Mouse (Mus musculus) kidney, postnatal 14 days (tissue): ENCODE results near the gene Nsrp1.
"Not testable (repeated sequence)": the region's sequence is repeated elsewhere in the genome, so short reads cannot be mapped to it uniquely, and the experiment has no call there.

Experiments used
- DNase-seq: peaks from one replicate; pipeline ENCODE4 v3.0.0; 2022; ENCODE audit warnings: mixed read lengths

Nsrp1 gene

GRCm38 (mm10) chr11:77078273-77079134, at the start of gene Nsrp1:
Gene Nsrp1 (minus strand): TSS chr11:77078435.
- DNase-seq = peak; percentile 95

DNA sequence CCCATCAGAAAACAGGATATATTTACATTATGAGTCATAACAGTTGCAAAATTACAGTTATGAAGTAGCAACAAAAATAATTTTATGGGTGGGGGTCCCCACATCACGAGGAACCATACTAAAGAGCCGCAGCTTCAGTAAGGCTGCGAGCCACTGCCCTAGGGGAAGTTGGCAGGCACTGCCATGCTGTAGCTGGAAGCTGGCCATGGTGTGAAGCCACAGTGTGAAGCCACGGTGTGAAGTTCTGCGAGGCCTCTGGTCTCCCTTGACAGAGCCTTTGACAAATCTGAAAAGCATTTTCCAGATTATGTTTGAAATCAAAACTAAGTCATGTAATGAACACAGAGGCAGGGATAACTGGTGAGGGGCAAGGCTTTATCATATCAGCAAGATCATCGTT, 32.9 kb upstream of the Nsrp1 start:
- DNase-seq = no peak

DNA sequence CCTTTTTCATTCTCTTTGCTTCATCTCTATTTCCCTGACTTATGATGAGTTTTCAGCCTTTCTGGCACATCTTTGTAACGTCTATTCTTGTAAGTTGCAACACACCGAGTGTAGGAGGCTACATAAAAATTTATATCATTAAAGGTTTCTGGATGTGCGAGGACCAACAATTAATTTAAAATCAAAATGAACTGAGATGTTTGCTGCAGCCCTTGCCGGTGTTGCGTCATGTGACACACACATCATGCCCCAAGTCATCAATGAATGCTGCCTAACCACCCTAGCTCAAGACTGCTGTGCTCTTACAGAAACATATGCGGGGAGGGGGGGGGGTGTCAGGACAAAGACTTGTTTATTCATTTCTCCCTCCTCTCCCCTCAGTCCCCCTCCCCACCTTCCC, 30.2 kb upstream of the Nsrp1 start:
- no peak for DNase-seq

- not testable (repeated sequence) for DNase-seq
Observed at GRCm38 (mm10) chr11:77107872-77108271, 29.6 kb upstream of the Nsrp1 start.

- no peak for DNase-seq
Observed at GRCm38 (mm10) chr11:77106961-77107360, 28.7 kb upstream of the Nsrp1 start.

- peak; percentile 87 for DNase-seq
Observed at GRCm38 (mm10) chr11:77100137-77100937, 22.1 kb upstream of the Nsrp1 start.

GRCm38 (mm10) chr11:77098332-77098972, 20.2 kb upstream of the Nsrp1 start:
- no peak for DNase-seq

DNA sequence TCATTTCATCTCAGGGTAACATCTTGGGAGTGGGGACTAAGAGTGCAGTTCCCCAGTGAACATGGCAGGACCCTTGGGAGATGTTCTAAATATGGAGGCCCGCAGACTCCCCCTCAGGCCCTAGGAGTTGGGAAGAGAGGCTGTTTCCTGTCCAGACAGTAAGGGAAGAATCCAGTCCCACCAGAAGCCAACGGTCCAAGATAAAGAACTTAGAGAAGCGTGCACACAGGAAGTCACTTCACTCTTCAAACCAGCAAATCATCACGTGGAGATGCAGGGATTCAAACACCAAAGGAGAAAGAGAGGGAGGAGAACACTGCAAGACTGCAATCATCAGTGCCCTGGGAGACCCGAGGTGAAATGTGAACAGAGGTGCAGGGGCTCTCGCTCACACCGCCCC, 18.8 kb upstream of the Nsrp1 start:
- no peak for DNase-seq

- DNase-seq = peak; percentile 24
Observed at GRCm38 (mm10) chr11:77096581-77096980, 18.3 kb upstream of the Nsrp1 start.

DNA sequence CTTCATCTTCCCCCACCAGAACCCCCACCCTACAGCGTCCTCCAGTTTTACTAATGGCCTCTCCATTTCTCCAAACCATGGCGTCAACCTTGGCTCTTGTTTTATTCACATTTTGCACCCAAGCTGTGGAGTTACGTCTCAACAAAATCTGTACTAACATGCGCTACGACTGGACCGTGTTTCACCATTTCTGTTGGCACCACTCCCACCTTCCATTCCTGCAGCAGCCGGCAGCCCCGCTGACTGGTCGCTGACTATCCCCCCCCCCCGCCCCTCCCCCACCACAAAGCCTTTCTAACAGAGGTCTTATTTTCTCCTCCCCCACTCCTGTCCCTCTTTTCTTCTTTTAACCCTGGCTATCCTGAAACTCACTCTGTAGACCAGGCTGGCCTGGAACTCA, 17.0 kb upstream of the Nsrp1 start:
- peak; percentile 10 for DNase-seq

DNA sequence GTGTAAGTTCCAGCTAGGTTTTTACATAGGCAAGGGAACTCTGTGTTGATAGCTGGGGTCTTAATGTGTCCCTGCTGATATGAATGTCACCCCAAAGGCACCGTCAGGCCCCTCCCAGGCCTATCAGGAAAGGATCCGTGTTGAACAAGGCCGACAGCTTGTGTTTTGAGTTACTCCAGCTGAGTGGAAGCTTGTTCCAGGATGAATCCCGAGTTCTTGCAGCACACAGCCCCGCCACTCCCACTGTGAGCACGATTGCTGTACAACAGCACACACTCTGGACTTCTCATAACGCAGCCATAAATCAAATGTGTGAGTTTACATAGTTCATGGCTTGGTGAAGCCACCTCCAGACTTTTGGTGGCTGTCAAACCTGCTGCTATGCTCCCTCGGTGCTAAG, 15.9 kb upstream of the Nsrp1 start:
- peak; percentile 12 for DNase-seq

GRCm38 (mm10) chr11:77093208-77093607, 15.0 kb upstream of the Nsrp1 start:
- DNase-seq = peak; percentile 49

- DNase-seq = no peak
Observed at GRCm38 (mm10) chr11:77089162-77089561, 10.9 kb upstream of the Nsrp1 start.

- DNase-seq = no peak
Observed at GRCm38 (mm10) chr11:77087004-77087403, 8.8 kb upstream of the Nsrp1 start.

- no peak for DNase-seq
Observed at GRCm38 (mm10) chr11:77084001-77084682, 5.9 kb upstream of the Nsrp1 start.

GRCm38 (mm10) chr11:77079361-77079760, 1.1 kb upstream of the Nsrp1 start:
- no peak for DNase-seq

GRCm38 (mm10) chr11:77077792-77078191, 443 bp downstream of the Nsrp1 start:
- DNase-seq = no peak

DNA sequence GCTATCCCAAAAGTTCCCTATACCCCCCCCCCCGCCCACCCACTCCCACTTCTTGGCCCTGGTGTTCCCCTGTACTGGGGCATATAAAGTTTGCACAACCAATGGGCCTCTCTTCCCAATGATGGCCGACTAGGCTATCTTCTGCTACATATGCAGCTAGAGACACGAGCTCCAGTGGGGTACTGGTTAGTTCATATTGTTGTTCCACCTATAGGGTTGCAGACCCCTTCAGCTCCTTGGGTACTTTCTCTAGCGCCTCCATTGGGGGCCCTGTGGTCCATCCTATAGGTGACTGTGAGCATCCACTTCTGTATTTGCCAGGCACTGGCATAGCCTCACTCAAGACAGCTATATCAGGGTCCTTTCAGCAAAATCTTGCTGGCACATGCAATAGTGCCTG, 904 bp downstream of the Nsrp1 start:
- not testable (repeated sequence) for DNase-seq

- peak; percentile 13 for DNase-seq
Observed at GRCm38 (mm10) chr11:77070721-77071120, 7.5 kb downstream of the Nsrp1 start.

GRCm38 (mm10) chr11:77068825-77069224, 9.4 kb downstream of the Nsrp1 start:
- no peak for DNase-seq

GRCm38 (mm10) chr11:77063406-77063805, 14.8 kb downstream of the Nsrp1 start:
- DNase-seq = no peak

DNA sequence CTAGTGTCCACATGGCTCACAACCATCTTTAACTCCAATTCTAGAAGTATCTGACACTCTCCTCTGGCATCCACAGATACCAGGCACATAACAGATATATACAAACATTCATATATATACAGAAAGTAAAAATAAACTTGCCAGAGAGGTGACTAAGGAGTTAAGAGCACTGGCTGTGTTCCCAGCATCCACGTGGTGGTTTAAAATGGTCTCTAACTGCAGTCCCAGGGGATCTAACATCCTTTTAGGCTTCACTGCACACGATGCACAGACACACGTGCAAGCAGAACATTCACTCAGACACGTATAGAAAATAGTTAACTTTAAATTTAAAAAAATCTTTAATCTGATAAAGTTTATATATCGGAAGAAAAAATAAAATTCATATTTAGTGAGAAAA, 16.3 kb downstream of the Nsrp1 start:
- DNase-seq = no peak

- DNase-seq = peak; percentile 5
Observed at GRCm38 (mm10) chr11:77042816-77043215, 35.4 kb downstream of the Nsrp1 start.
